Mouse (Mus musculus) forebrain, embryonic 16.5 days (tissue): ENCODE data around the gene Pik3cb. TPM values are rescaled to one million over a fixed set of nuclear protein-coding genes. Genes with fewer than 3 reads are reported as not detected.

Source experiments
- ATAC-seq: fragments of 200-750 bp; cut with Nextera tagmentation; 2 replicates; pipeline ENCODE4 v1.8.0; 2017; ENCODE audit warnings: mild to moderate bottlenecking, moderate library complexity
- H3K27ac ChIP-seq: fragments of 300-500 bp; sonication (generic); 2 replicates; pipeline ENCODE4 v1.5.1; 2014; ENCODE audit warnings: low read length, control low read depth
- H3K27me3 ChIP-seq: fragments of 300-500 bp; sonication (generic); replicated peaks from 2 replicates; pipeline ENCODE4 v1.6.1; 2014; ENCODE audit warnings: low read length; ENCODE audit not compliant: control insufficient read depth, insufficient read depth
- H3K36me3 ChIP-seq: fragments of 300-500 bp; sonication (generic); 2 replicates; pipeline ENCODE4 v1.6.1; 2014; ENCODE audit not compliant: control insufficient read depth, insufficient read depth
- H3K4me1 ChIP-seq: fragments of 300-500 bp; sonication (generic); replicated peaks from 2 replicates; pipeline ENCODE4 v1.6.1; 2014; ENCODE audit warnings: low read length; ENCODE audit not compliant: control insufficient read depth, insufficient read depth
- H3K4me2 ChIP-seq: fragments of 300-500 bp; sonication (generic); 2 replicates; pipeline ENCODE4 v1.6.1; 2014; ENCODE audit warnings: mild to moderate bottlenecking, low read length, control low read depth
- H3K4me3 ChIP-seq: fragments of 300-500 bp; sonication (generic); replicated peaks from 2 replicates; pipeline ENCODE4 v1.5.1; 2014; ENCODE audit warnings: mild to moderate bottlenecking, low read length, control low read depth
- H3K9ac ChIP-seq: fragments of 300-500 bp; sonication (generic); replicated peaks from 2 replicates; pipeline ENCODE4 v1.6.1; 2014; ENCODE audit warnings: low read depth, low read length, control low read depth
- H3K9me3 ChIP-seq: fragments of 300-500 bp; sonication (generic); 2 replicates; pipeline ENCODE4 v1.6.1; 2016; ENCODE audit warnings: low read length; ENCODE audit not compliant: control insufficient read depth
- WGBS: fragments of 180-500 bp; shearing (Covaris S2); extraction: QIAGEN DNeasy Blood & Tissue Kit; methylation state at CpG from one replicate; pipeline ENCODE4 v1.1.7; 2014; 5-methylcytosine and 5-hydroxymethylcytosine counted together
- polyA plus RNA-seq: library from polyadenylated mRNA; unstranded; fragments of >200 nt; fragmentation: Nextera tagmentation; extraction: Ambion mirVana; gene quantifications from 2 replicates; pipeline ENCODE4 v1.2.1, GENCODE M21; 2015

Gene Pik3cb
- polyA plus RNA-seq, 1 experiment from 2014 or later, result 3.2 TPM

- Histone ChIP-seq H3K4me1 (no peaks in the 10 kb centered on the region), H3K9ac (no peak overlapping the region), H3K36me3 (peaks cover 3% of the 10 kb centered on the region), H3K4me2 (no peak overlapping the region), H3K4me3 (no peak overlapping the region), H3K27ac (no peak overlapping the region), H3K27me3 (no peaks in the 10 kb centered on the region), H3K9me3 (no peaks in the 10 kb centered on the region)
- 97% methylated on average over 2 of the region's 2 CpGs for WGBS
- no peak for ATAC-seq
These were observed 59.8 kb downstream of the Pik3cb start for GRCm38 (mm10) chr9:99080657-99081056.

GRCm38 (mm10) chr9:99074462-99074861 is 66.0 kb downstream of the Pik3cb start:
- no peak overlapping the region for H3K4me3 ChIP-seq
- no peak overlapping the region for H3K4me2 ChIP-seq
- no peak for ATAC-seq
- H3K4me1 ChIP-seq, result no peaks in the 10 kb centered on the region
- H3K36me3 ChIP-seq, result no peaks in the 10 kb centered on the region
- 75% methylated on average over 2 of the region's 2 CpGs for WGBS
- H3K9ac ChIP-seq, result no peak overlapping the region
- no peaks in the 10 kb centered on the region for H3K9me3 ChIP-seq
- H3K27me3 ChIP-seq, result no peaks in the 10 kb centered on the region
- H3K27ac ChIP-seq, result no peak overlapping the region

GRCm38 (mm10) chr9:99072538-99072937 is 67.9 kb downstream of the Pik3cb start:
- Histone ChIP-seq H3K9ac (no peak overlapping the region), H3K27me3 (no peaks in the 10 kb centered on the region), H3K4me2 (no peak overlapping the region), H3K27ac (no peak overlapping the region), H3K9me3 (no peaks in the 10 kb centered on the region), H3K4me1 (no peaks in the 10 kb centered on the region), H3K36me3 (no peaks in the 10 kb centered on the region; the same call in 1 of the 2 replicates), H3K4me3 (no peak overlapping the region)
- no peak for ATAC-seq
- WGBS, result 88% methylated on average over 4 of the region's 4 CpGs

- no peaks in the 10 kb centered on the region for H3K9me3 ChIP-seq
- H3K4me1 ChIP-seq, result peaks cover 2% of the 10 kb centered on the region; the same call in 1 of the 2 replicates
- no peak overlapping the region for H3K4me3 ChIP-seq
- no peak overlapping the region for H3K9ac ChIP-seq
- H3K4me2 ChIP-seq, result no peak overlapping the region
- no peaks in the 10 kb centered on the region for H3K27me3 ChIP-seq
- H3K36me3 ChIP-seq, result no peaks in the 10 kb centered on the region; the same call in 1 of the 2 replicates
- peak overlapping the region; percentile 56; the same call in 1 of the 2 replicates for H3K27ac ChIP-seq
- peak; percentile 81 for ATAC-seq
- 60% methylated on average over 5 of the region's 5 CpGs for WGBS
These were observed 75.1 kb downstream of the Pik3cb start for GRCm38 (mm10) chr9:99065311-99065710.

- WGBS, result 38% methylated on average over 2 of the region's 2 CpGs
- Histone ChIP-seq H3K4me1 (peaks cover 2% of the 10 kb centered on the region; the same call in 1 of the 2 replicates), H3K36me3 (no peaks in the 10 kb centered on the region; the same call in 1 of the 2 replicates), H3K9me3 (no peaks in the 10 kb centered on the region), H3K9ac (no peak overlapping the region), H3K4me2 (no peak overlapping the region), H3K27me3 (no peaks in the 10 kb centered on the region), H3K27ac (no peak overlapping the region), H3K4me3 (no peak overlapping the region)
- peak; percentile 45 for ATAC-seq
These were observed 76.2 kb downstream of the Pik3cb start for GRCm38 (mm10) chr9:99064216-99064615.

GRCm38 (mm10) chr9:99062544-99062943 is 77.9 kb downstream of the Pik3cb start:
- ATAC-seq, result peak; percentile 66
- Histone ChIP-seq H3K4me1 (peaks cover 2% of the 10 kb centered on the region; the same call in 1 of the 2 replicates), H3K9ac (no peak overlapping the region), H3K9me3 (no peaks in the 10 kb centered on the region), H3K27me3 (no peaks in the 10 kb centered on the region), H3K4me3 (no peak overlapping the region), H3K36me3 (no peaks in the 10 kb centered on the region), H3K4me2 (no peak overlapping the region), H3K27ac (no peak overlapping the region)
- WGBS, result 38% methylated on average over 7 of the region's 7 CpGs

- Histone ChIP-seq H3K27ac (no peak overlapping the region), H3K36me3 (no peaks in the 10 kb centered on the region), H3K27me3 (no peaks in the 10 kb centered on the region), H3K4me3 (no peak overlapping the region), H3K9ac (no peak overlapping the region), H3K9me3 (no peaks in the 10 kb centered on the region), H3K4me2 (no peak overlapping the region), H3K4me1 (no peaks in the 10 kb centered on the region)
- 67% methylated on average over 3 of the region's 3 CpGs for WGBS
- ATAC-seq, result peak; percentile 31; the same call in 1 of the 2 replicates
These were observed 82.7 kb downstream of the Pik3cb start for GRCm38 (mm10) chr9:99057751-99058150.

- Histone ChIP-seq H3K36me3 (no peaks in the 10 kb centered on the region), H3K27ac (no peak overlapping the region), H3K27me3 (no peaks in the 10 kb centered on the region), H3K9me3 (no peaks in the 10 kb centered on the region), H3K9ac (no peak overlapping the region), H3K4me3 (no peak overlapping the region), H3K4me1 (peaks cover 6% of the 10 kb centered on the region), H3K4me2 (no peak overlapping the region)
- 82% methylated on average over 6 of the region's 6 CpGs for WGBS
- no peak for ATAC-seq
These were observed 90.7 kb downstream of the Pik3cb start for GRCm38 (mm10) chr9:99049760-99050159.

GRCm38 (mm10) chr9:99048724-99049250 is 91.6 kb downstream of the Pik3cb start:
- no peak overlapping the region for H3K27ac ChIP-seq
- no peak overlapping the region for H3K4me3 ChIP-seq
- H3K4me2 ChIP-seq, result no peak overlapping the region
- peaks cover 11% of the 10 kb centered on the region for H3K4me1 ChIP-seq
- no peaks in the 10 kb centered on the region for H3K36me3 ChIP-seq
- H3K9ac ChIP-seq, result no peak overlapping the region
- WGBS, result 47% methylated on average over 1 of the region's 1 CpGs
- 0 out of 2 replicates have a peak, but pooled peaks have one; percentile 40 for ATAC-seq
- no peaks in the 10 kb centered on the region for H3K9me3 ChIP-seq
- no peaks in the 10 kb centered on the region for H3K27me3 ChIP-seq
